Mouse (Mus musculus): ENCODE results near the gene Rps9. TPM values are rescaled to one million over a fixed set of nuclear protein-coding genes. Genes with fewer than 3 reads are reported as not detected.
"Not testable (repeated sequence)": the region's sequence is repeated elsewhere in the genome, so short reads cannot be mapped to it uniquely, and the experiment has no call there.

The Rps9 gene
- total RNA-seq, 2 experiments from 2014 or later, result 742 to 768 TPM

DNA sequence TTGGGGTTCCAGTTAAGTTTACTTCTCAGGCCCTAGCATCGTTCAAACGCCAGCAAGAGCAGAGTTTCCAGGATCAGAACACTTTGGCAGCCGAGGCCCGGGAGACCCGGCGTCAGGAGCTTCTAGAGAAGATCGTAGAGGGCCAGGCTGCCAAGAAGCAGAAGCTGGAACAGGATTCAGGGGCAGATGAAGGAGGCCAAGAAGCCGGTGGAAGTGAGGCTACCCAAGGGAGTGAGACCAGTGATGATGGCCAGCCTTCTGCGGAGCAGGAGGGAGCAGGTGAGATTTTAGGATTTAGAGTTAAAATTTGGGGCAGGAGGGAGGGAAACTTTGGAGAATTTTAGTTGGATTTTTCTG lies 8.9 kb upstream of the Rps9 start:
- peak; percentile 23 for DNase-seq

DNA sequence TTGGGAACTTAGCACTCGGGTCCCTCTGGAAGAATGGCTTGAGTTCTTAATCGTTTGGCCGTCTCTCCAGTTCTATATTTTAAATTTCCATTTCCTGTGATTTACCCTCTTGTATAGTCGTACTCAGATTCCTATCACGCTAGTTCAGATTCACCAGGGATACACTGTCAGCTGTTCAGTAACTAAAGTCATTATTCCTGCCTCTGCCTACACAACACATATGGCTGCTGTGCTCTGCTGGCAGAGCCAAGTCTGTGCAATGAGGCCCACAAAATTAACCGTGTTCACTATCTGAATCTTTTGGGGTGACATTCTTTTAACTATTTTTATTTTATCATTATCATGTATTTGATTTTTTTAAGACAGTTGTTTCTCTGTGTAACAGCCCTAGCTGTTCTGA lies 5.3 kb upstream of the Rps9 start:
- no peak for DNase-seq

DNA sequence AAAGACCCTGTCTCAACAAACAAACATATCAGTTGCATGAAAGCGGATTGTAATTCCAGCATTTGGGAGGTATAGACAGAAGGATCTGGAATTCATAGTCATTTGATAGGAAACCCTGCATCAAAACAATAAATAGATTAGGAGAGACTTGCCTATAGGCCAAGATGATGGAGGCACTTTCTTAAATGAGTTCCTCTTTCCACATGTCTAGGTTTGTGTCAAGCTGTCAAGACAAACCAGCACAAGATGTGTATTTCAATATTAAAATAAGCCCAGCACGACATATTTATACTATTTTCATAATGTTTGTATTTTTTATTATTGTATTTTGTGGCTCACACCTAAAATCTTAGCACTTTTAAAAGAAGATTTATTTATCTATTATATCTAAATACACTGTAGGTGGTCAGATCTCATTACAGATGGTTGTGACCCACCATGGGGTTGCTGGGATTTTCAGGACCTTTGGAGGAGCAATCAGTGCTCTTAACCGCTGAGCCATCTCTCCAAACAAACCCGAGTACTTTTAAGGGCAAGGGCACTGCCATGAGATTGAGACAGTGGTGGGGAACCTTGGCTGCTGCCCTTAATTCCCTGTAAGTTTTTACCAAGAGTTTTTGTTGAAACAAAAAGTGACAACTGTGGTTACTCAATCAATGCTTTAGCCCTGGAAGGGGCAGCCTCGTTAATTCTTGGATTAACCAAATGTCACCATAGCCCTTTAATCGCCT lies 480 bp upstream of the Rps9 start:
- no peak for DNase-seq

DNA sequence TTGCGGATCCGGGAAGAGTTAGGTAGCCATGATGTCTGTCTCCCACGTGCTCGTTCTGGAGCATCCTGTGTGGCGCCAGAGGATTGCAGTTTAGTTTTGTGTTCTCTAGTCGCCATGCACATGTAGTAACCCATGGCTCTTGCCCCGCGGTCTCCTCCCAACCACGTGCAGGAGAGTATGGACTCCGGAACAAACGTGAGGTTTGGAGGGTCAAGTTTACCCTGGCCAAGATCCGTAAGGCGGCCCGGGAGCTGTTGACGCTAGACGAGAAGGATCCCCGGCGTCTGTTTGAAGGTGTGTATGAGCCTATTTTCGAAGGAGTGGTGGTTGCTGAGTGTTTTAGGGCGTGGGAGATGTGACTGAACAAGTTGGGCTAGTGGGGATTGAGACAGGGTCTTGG lies 682 bp downstream of the Rps9 start:
- DNase-seq, result no peak

DNA sequence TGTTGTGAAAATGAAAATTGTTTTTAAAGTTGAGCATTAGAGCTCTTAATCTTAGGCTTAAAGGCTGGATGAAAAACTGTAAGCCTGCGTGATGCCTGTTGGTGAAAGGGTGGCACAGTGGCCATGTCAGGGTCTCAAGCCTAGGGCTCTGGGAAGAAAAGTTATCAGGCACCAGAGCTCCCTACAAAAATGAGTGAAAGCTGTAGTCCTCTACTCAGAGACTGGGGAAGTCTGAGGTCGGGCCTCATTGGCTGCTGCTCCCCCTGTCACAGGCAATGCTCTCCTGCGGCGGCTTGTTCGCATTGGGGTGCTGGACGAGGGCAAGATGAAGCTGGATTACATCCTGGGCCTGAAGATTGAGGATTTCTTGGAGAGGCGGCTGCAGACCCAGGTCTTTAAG lies 1.7 kb downstream of the Rps9 start:
- not testable (repeated sequence) for DNase-seq

DNA sequence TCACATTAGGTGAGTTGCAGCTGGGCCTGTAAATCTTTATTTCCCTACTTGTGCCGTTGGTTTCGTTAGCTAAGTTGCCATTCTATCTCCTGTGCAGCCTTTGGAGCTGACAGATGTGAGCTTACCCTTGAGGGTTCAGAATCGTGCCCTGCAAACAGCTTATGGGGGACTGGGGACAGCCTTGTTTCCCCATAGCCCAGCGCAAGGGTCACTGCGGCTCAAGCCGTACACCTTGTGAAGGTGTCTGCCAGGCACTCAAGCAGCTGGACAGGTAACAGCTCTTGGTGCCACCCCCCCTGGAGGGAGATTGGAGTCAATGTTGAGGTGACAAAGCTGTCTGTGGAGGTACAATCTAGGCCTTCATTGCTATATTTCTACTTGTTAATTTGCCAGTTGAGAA lies 2.1 kb downstream of the Rps9 start:
- no peak for DNase-seq

DNA sequence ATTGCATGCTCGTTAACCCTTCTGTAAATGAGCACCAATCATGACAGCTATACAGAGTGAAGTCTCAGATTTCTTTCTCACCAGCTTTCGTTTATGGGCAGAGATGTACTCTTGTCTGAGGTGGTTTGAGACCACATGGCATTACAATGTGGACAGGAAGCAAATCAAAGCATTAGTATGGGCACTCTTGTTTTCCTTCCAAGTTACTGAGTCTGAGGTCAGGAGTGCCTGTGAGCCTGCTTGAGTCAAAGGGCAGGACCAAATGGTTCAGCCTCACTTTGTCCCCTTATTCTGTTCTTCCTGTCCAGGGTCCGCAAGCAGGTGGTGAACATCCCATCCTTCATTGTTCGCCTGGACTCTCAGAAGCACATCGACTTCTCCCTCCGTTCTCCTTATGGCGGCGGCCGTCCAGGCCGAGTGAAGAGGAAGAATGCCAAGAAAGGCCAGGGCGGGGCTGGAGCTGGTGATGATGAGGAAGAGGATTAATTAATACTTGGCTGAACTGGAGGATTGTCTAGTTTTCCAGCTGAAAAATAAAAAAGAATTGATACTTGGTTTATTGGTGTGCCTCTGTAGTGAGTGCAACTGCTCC lies 2.6 kb downstream of the Rps9 start:
- DNase-seq, result no peak

DNA sequence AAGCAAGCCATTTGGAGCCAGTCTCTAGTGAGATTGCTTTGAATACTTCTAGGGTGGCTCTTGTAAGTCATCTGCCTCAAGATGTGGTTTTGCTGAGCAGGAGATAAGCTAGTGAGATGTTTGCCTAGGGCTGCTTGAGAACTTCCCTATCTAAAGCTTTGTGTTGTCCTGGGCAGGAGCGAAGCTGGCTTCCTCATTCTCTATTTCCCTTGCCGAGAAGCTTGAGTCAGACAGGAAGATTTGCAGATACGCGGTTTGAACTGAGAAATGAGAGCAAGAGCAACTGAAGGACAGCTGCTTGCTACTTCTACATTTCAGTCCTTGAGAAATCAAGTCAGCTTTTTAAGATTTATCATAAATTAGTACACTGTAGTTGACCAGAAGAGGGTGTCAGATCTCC lies 3.2 kb downstream of the Rps9 start:
- no peak for DNase-seq

DNA sequence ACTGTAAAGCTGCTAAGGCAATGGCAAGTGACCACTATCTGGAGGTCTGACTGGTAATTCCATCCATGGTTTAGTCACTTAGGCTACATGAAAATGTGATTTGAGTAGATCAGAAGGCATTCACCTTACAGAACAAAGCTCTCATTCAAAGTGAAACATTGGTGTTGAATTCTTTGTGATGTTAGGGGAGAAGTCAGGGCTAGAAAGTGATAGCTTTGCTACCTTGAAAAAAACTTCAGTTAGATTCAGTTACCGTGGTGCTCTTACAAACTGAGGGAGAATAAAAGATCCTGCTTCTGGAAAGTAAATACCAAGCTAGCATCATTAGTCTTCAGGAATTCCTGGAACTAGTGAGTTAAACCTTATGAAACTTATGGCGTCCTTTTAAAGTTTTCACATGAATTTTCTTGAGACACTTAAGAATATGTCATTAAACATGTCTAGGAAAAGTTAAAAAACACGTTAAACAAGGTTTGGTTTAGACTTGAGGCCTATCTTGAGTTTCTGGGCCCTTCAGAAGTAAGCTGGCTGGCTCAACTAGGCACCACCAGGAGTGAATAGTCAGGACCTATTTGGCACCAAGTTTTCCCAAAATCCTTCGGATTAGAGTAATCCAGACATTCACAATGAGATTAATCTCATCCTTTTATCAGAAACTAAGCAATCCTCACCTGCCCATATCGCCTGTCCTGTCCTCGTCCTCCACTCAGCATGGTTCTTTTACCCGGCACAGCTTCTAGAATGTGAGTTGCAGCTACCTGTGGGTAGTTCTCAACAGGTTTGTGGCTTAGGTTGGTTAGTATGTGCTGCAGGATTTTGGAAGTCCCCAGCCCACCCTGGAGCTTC lies 4.0 kb downstream of the Rps9 start:
- DNase-seq, result no peak

DNA sequence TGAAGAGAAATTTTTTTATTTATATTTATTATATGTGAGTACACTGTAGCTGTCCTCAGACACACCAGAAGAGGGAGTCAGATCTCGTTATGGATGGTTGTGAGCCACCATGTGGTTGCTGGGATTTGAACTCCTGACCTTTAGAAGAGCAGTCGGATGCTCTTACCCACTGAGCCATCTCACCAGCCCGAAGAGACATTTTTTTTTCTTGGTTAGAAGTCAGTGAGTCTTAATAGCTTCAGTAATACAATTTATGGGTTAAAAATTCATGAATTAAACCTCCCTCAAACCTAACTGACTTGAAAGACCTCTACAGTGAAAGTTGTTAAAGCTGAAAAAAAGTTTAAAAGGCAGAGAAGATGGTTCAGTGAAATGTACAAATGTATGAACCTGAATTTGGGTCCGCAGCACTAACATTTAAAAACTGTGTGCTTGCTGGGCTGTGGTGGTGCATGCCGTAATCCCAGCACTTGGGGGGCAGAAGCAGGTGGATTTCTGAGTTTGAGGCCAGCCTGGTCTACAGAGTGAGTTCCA lies 4.7 kb downstream of the Rps9 start:
- DNase-seq, result not testable (repeated sequence)

DNA sequence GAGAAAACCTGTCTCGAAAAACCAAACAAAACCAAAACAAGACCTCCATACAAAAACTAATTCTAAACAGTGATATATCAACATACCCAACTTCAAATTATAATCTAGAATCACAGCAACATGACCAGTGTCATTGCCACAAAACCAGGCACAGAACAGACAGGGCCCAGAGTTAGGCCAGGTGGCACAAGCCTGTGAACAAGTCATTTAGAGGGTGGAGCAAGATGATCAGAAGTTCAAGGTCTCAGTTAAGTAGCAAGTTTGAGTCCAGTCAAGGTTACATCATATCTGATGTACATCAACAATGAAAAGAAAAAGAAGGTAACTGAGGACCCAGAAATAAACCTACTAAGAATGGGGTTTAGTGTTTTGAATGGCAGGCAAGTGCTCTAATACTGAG lies 5.2 kb downstream of the Rps9 start:
- DNase-seq, result no peak

DNA sequence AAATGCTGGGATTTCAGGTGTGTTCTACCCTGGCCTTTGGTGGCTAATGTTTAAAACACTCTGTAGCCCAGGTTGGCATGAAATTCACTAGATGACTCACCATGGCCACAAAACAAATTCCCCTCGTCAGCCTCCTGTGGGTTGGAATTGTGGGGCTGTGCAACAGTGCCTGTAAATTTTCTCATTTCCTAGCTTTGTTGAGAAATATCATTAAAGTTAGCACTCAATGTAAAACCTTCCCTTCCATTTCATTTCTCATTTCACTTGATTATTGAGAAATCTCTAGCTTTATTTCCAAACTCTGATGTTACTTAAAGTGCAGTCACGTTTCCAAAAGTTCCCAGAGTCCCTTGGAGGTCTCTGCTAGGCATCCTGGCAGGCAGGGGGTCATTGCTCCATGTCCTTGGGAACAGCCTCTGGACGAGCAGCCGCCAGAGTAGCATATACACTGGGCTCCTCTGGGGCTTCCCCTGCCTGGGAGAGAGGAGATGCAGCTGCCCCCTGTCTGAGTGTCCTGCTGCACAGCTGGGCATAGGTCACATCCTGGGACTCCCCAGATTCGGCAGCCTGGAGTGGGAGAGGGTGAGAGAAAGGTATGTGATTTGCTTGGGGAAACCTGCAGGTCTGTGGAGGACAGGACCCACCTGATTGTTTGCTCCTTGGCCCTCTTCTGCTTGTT lies 8.6 kb downstream of the Rps9 start:
- no peak for DNase-seq

DNA sequence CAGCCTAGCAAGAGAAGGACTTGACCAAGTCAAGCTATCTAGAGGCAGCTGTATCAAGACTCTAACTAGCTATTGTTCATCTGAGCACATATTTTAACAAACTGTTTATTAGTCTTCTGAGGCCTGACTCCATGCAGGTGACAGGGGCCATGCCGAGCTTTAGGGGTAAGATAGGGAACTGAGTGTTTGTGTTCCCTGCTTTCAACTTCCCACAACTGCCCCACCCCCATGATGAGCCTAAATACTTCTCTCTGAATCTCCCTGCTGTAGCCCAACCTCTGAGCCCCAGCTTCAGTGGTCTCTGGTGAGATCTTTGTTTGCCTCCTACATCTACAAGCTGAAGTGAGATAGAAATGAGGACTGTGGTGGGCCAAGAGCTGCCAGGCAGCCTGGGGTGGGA lies 11.5 kb downstream of the Rps9 start:
- DNase-seq, result no peak

DNA sequence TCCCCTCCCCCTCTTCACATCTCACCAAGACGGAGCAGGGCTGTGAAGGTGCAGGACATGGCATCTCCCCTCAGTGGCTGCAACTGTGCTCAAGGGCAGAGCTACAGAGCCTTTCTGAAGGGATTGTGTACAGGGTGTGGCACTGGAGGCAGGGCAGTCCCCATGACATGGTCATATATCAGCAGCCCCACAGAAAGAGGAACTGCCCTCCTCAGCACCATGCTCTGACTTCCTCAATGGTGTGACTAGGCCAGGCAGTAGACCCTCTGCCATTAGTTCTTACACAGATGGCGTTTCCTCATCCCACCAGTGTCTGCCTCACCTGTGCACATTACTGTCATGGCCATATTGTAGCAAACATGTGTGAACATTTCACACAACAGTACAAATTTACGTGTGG lies 16.5 kb downstream of the Rps9 start, which contains the start of gene Pirb:
Gene Pirb (minus strand): TSS at position 124 of the 400 bp plus-strand sequence.
- DNase-seq, result not testable (repeated sequence)

DNA sequence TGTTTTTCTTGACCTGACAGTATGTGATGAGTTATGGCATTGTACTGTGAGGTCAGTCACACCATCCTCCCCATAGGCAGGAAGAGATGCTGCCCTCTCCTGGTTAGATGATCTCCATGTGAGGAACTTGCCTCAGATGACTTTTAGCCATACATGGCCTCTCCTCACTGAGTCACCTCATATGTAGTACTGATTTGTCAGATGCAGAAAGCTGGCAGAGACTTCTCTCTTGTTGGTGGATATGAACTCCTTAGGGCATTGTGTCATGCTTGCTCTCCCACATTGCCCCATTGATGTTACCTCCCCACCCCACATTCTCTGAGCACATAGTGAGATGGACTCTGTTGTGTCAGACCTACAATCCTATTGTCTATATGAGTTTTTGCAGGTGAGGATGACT lies 21.7 kb downstream of the Rps9 start:
- not testable (repeated sequence) for DNase-seq

DNA sequence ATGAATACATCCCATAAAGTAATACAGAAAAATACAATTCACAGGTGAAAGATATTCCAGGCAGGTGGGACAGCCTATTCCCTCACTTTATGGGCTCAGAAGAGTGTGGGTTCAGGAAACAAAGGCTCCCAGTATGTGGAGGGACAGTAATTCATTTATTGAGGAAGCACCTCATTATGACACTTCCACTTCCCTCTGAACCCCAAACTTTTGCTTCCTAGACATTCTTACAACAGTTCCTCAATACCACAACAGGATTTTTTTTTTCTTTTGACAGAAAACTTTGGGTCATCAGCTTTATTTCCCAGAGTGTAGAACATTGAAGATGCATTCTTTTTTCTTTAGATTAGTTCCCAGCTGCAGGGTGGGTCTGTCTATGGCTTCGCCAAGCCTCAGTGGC lies 28.9 kb downstream of the Rps9 start:
- not testable (repeated sequence) for DNase-seq

Small RNAs within 50 kb of the gene (microRNA-seq; reads per million reads assigned to microRNA genes)
- gene Mir3572, result 0 to 0.75 reads per million in 2 experiments

Other genes starting within 250 kb of the Rps9 start
- gene Tarm1, start 201.4 kb upstream of the Rps9 start, total RNA-seq (2021), result not detected
- gene Oscar, start 87.8 kb upstream of the Rps9 start, total RNA-seq (2021), result 1 to 10 TPM in 1 of 2 experiments, not detected in 1; 1.0 TPM
- gene Ndufa3, start 86.6 kb upstream of the Rps9 start, total RNA-seq (2021), result 100 to 1,000 TPM; 680 to 749 TPM
- 10 to 100 TPM; 13.1 to 18.2 TPM for gene Tfpt, start 74.1 kb upstream of the Rps9 start, total RNA-seq (2021)
- 10 to 100 TPM; 30.8 to 31.6 TPM for gene Prpf31, start 74.0 kb upstream of the Rps9 start, total RNA-seq (2021)
- 10 to 100 TPM; 27.6 to 30.4 TPM for gene Cnot3, start 58.7 kb upstream of the Rps9 start, total RNA-seq (2021)
- gene Leng1, start 38.2 kb upstream of the Rps9 start, total RNA-seq (2021), result 1 to 10 TPM; 5.6 to 6.9 TPM
- gene Tmc4, start 26.4 kb upstream of the Rps9 start, total RNA-seq (2021), result 1 to 10 TPM in 1 of 2 experiments, under 1 TPM in 1; 0.99 to 1.1 TPM
- gene Tsen34, start 11.1 kb upstream of the Rps9 start, total RNA-seq (2021), result 10 to 100 TPM; 55.7 to 57.4 TPM
- 10 to 100 TPM; 13.6 to 21.6 TPM for gene Mboat7, start 10.5 kb upstream of the Rps9 start, total RNA-seq (2021)
- 1 to 10 TPM in 1 of 2 experiments, under 1 TPM in 1; 0.78 to 1.6 TPM for gene Pirb, start 16.4 kb downstream of the Rps9 start, total RNA-seq (2021)
- gene Gm15448, start 121.7 kb downstream of the Rps9 start, total RNA-seq (2021), result under 1 TPM in 1 of 2 experiments, not detected in 1; 0.63 TPM
- gene Pira2, start 141.1 kb downstream of the Rps9 start, total RNA-seq (2021), result under 1 TPM; 0.16 to 0.19 TPM
- gene Gm14548, start 194.1 kb downstream of the Rps9 start, total RNA-seq (2021), result under 1 TPM in 1 of 2 experiments, not detected in 1; 0.20 TPM
- gene Lilra6, start 211.5 kb downstream of the Rps9 start, total RNA-seq (2021), result under 1 TPM; 0.11 to 0.21 TPM